Mouse (Mus musculus): ENCODE results near the gene Nfkbiz. TPM values are rescaled to one million over a fixed set of nuclear protein-coding genes. Genes with fewer than 3 reads are reported as not detected.
"Not testable (repeated sequence)": the region's sequence is repeated elsewhere in the genome, so short reads cannot be mapped to it uniquely, and the experiment has no call there.

The Nfkbiz gene
- 3.4 and 5.0 TPM in 2 replicates for total RNA-seq (2014; fragmentation: Nextera tagmentation)
- total RNA-seq (2017): 16.2 and 16.4 TPM in 2 replicates

GRCm38 (mm10) chr16:55838510-55839474 lies at the start of gene Nfkbiz:
TSS of gene Nfkbiz (minus strand) at chr16:55838899.
- peak; percentile 68 for ATAC-seq (replicated peaks; ENCODE audit: poor library complexity, severe bottlenecking)

GRCm38 (mm10) chr16:55887814-55888583 lies 49.3 kb upstream of the Nfkbiz start:
- ATAC-seq (replicated peaks; ENCODE audit: poor library complexity, severe bottlenecking): peak; percentile 89

GRCm38 (mm10) chr16:55884246-55884645 lies 45.5 kb upstream of the Nfkbiz start:
- no peak for ATAC-seq (replicated peaks; ENCODE audit: poor library complexity, severe bottlenecking)

DNA sequence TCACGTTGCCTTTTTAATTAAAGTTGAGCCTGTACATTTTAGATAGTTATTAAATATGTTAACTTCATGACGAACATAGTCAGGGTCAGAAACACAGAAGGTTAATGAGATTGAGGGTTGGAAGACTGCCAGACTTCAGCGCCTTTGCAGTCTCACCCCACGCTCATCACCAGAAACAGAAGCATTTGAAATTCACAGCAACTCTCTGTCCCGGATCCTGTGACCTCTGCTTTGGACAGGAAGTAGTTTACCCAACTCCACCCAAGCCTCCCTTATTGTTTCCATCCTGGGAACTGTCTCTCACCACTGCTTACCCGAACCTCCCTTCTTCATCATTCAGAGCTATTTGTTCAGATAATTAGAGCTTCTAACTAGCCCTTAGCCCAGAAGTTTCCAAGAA lies 37.3 kb upstream of the Nfkbiz start:
- ATAC-seq (replicated peaks; ENCODE audit: poor library complexity, severe bottlenecking): no peak

GRCm38 (mm10) chr16:55863832-55864231 lies 25.1 kb upstream of the Nfkbiz start:
- ATAC-seq (replicated peaks; ENCODE audit: poor library complexity, severe bottlenecking): no peak

GRCm38 (mm10) chr16:55863149-55863815 lies 24.6 kb upstream of the Nfkbiz start:
- ATAC-seq (replicated peaks; ENCODE audit: poor library complexity, severe bottlenecking): peak; percentile 98

- no peak for ATAC-seq (replicated peaks; ENCODE audit: poor library complexity, severe bottlenecking)
Observed at GRCm38 (mm10) chr16:55861104-55861503, 22.4 kb upstream of the Nfkbiz start.

- ATAC-seq (replicated peaks; ENCODE audit: poor library complexity, severe bottlenecking): not testable (repeated sequence)
Observed at GRCm38 (mm10) chr16:55859421-55859820, 20.7 kb upstream of the Nfkbiz start.

GRCm38 (mm10) chr16:55858465-55858864 lies 19.8 kb upstream of the Nfkbiz start:
- ATAC-seq (replicated peaks; ENCODE audit: poor library complexity, severe bottlenecking): peak; percentile 84

DNA sequence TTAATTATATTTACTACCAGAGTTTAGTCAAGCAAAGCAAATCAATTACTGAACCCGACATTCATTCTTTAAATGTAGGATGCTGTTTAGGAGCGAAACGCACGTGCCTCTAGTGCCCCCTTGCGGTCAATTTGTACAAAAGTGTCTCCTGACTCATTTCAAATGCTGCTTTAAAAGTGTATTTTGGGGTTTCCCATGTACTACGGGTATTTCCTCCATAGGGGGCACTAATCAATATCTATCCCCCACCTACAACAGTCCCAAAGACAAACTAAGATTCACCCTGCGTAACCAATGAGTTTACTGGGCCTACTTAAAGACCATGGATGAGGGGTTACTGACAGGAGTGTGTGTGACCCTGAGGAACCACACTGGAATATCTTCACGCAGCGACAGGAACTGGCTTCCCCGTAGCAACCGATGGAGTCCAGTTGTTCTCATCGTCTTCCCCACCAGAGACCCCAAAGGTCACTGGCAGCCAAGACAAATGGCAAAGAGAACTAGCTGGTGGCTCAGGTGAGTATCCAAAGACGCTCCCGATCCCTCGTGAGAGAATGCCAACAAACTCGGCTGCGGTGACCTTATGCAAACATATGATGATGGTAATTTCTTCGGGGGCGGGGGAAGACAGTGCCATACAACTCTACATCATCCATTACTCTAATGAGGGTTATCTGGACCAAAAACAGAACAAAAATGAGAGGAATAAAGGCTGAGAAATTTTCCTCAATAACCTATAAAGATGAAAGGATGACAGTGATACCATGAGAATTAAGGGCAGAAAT lies 14.4 kb upstream of the Nfkbiz start:
- peak; percentile 84 for ATAC-seq (replicated peaks; ENCODE audit: poor library complexity, severe bottlenecking)

- no peak for ATAC-seq (replicated peaks; ENCODE audit: poor library complexity, severe bottlenecking)
Observed at GRCm38 (mm10) chr16:55852515-55852914, 13.8 kb upstream of the Nfkbiz start.

DNA sequence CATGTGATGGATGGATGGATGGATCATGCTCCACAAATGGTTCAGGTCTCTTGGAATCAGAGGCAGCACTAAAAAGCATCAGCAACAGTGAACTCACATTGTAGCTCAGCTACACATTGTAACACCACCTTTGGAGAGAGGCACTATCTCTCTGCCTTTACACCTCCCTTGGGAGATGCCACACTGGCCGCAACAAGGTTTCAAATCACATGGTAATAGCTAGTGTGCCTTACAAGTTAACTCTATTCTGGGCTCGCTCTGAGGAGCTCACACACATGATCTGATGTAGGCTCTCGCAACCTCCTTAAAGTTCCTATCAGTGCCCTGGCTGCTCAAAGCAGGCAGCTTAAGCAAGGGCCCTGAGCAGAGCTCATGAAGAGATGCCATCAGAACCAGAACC lies 11.8 kb upstream of the Nfkbiz start:
- no peak for ATAC-seq (replicated peaks; ENCODE audit: poor library complexity, severe bottlenecking)

- no peak for ATAC-seq (replicated peaks; ENCODE audit: poor library complexity, severe bottlenecking)
Observed at GRCm38 (mm10) chr16:55847679-55848078, 9.0 kb upstream of the Nfkbiz start.

DNA sequence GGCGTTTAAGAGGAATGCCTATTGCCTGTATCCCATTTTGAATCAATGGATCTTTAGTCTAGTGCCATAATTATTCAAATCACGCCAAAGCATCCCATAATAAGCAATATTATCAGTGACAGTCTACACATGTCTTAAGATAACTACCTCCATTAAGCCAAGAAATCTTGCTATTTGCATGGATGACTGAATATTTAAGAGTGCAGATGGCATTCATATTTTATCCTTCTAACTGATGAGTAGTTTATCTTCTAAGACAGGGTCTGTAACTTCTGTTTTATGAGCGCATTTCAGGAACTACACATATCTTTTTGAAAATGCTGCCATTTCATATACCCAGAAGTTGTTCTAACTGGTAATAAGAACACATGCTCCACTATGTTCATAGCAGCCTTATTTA lies 6.1 kb upstream of the Nfkbiz start:
- ATAC-seq (replicated peaks; ENCODE audit: poor library complexity, severe bottlenecking): no peak

DNA sequence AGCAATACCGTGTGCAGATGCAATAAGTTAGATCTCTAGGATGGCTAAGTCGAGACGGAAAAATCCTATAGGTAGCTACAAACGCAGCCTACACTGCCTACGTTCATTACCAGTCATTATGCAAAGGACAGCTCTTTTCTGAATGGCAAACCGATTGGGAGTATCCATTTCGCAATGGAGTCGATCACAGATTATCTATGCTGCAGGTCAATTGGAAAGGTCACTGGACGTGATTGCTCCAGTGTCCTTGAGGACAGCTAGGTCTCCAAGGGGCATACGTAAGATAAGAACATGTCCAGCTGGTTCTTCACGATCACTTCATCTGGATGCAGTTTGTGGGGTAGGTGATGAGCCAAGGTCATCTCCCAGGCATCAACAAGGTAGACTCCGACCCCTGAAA lies 5.2 kb upstream of the Nfkbiz start:
- ATAC-seq (replicated peaks; ENCODE audit: poor library complexity, severe bottlenecking): no peak

GRCm38 (mm10) chr16:55843134-55843533 lies 4.4 kb upstream of the Nfkbiz start:
- ATAC-seq (replicated peaks; ENCODE audit: poor library complexity, severe bottlenecking): no peak

DNA sequence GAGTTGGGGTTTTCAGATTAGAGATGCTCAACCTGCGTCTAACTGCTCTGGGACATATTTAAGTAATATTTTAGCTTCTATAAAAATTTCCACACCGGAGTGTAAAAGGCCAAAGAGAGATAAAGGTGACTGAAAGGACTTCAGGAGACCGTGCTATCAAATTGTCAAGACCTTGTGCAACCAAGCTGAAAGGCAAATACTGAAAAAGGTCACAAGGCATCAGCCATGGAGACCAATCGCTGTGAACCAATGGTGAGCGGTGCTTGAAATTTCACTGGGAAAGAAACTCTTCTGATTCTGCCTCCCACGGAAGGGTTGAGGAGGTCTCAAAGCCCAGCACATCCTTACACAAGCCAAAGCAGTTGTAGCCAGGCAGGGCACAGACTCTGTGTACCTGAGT lies 2.8 kb upstream of the Nfkbiz start:
- ATAC-seq (replicated peaks; ENCODE audit: poor library complexity, severe bottlenecking): no peak

DNA sequence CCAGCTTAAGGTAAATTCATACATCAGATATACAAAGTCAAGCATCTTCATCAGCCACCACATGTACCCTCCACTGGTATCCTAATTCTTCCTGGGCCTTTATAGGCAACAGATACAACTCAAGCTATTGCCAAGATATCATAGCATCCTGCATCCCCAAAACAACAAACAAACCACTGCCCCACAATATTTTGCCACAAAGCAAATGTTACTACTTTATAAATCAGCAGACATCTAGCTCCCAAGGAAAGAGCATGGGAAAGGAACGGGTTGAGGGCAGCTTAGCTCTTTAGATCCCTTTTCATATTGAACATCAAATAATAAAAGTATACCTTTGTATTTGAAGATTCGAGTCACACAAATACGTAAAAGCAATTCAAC lies 580 bp downstream of the Nfkbiz start:
- no peak for ATAC-seq (replicated peaks; ENCODE audit: poor library complexity, severe bottlenecking)

GRCm38 (mm10) chr16:55837653-55838052 lies 1.0 kb downstream of the Nfkbiz start:
- ATAC-seq (replicated peaks; ENCODE audit: poor library complexity, severe bottlenecking): not testable (repeated sequence)

DNA sequence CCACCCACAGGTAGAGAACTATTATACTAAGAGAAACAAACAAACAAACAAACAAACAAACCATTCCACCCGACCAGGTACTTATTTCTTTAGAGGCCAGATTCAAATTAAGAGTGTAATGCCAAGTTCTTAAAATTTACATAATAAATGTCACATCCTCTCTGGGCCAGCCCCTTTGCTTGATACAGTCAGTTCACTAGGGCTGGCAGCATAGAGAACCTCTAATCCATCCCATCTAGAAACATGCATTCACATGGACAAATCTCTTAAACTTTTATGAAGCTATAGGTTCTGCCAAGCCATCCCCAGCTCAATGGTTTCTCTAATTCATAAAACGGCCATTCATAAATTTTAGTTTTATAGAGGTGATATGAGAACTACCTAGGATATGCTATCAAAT lies 1.5 kb downstream of the Nfkbiz start:
- no peak for ATAC-seq (replicated peaks; ENCODE audit: poor library complexity, severe bottlenecking)

Data from granulocyte monocyte progenitor cell, adult 5-6 weeks (primary cell).